Mouse (Mus musculus) adrenal gland, adult 18-20 months (tissue): Measurements from ENCODE around the gene Sema3a. TPM values are rescaled to one million over a fixed set of nuclear protein-coding genes. Genes with fewer than 3 reads are reported as not detected.

Source experiments
- DNase-seq, 2 experiments: peaks; one replicate each; pipeline ENCODE4 v3.0.0; 2021 to 2022; ENCODE audit warnings: low spot score in 2 of 2
- long read RNA-seq, 2 experiments: library from polyadenylated mRNA; stranded (forward); transcript quantifications; one replicate each; pipeline ENCODE4 v2.0.0; 2021
- total RNA-seq, 2 experiments: library from RNA; stranded (reverse); gene quantifications; 1 replicate in 1 of 2; 2 replicates in 1 of 2; pipeline ENCODE4 v1.2.3; 2021

Gene Sema3a
- total RNA-seq = under 1 TPM; 0.43 to 0.45 TPM
- long read RNA-seq, experiment 1 = 0 reads
- long read RNA-seq, experiment 2, full-length matches to known transcripts = 1 of 1 reads
- long read RNA-seq, experiment 2, partial matches to known transcripts = 0 of 1 reads
- long read RNA-seq, experiment 2, other reads (novel, unspliced or antisense) = 0 of 1 reads

GRCm38 (mm10) chr5:13125241-13125692 is at the start of gene Sema3a:
TSS of gene Sema3a (plus strand) at chr5:13125414.
- no peak for DNase-seq

GRCm38 (mm10) chr5:13084777-13085439 is 40.3 kb upstream of the Sema3a start:
- no peak for DNase-seq

- DNase-seq = no peak
These were observed 34.8 kb upstream of the Sema3a start for GRCm38 (mm10) chr5:13090431-13090830.

- DNase-seq = no peak
These were observed 15.7 kb upstream of the Sema3a start for GRCm38 (mm10) chr5:13109522-13109921.

- DNase-seq = no peak
These were observed 8.0 kb upstream of the Sema3a start for GRCm38 (mm10) chr5:13117236-13117635.

DNA sequence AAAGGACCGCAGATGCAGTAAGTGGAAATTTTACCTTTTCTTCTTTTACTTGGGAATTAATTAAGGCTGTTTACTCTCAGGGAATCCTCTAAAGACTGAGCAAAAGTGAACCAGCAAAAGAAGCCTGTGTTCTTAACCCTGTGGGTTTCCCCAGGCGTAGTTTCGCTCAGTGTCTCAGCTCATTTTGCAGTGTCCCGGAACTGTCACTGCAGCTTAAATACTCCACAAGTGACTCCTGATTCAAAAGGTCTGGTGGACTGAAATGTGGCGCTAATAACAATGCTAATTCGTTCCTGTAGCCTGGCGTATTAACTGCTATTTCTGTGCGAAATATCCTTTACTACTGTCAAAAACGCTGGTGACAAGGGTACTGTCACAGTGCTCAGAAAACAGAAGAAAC is 543 bp downstream of the Sema3a start:
- no peak for DNase-seq

DNA sequence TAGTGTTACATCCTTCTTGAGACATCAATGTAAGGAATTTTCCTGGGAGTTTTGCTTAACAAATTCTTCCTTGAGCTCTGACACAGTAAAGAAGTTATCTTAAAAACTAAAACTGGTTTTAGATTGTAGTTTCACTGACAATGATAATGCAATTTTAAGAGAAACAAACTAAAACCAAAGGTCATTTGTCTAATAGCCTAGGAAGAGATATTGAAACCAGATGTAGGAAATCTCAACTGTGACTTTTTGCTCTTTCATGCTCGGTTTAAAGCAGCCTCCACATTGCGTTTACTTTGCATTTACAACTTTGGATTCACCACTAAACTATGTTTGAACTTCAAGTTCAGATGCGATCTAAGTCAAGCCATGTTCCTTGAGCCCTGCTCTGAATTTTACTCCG is 982 bp downstream of the Sema3a start:
- DNase-seq = no peak

- DNase-seq = no peak
These were observed 1.9 kb downstream of the Sema3a start for GRCm38 (mm10) chr5:13127121-13127520.

DNA sequence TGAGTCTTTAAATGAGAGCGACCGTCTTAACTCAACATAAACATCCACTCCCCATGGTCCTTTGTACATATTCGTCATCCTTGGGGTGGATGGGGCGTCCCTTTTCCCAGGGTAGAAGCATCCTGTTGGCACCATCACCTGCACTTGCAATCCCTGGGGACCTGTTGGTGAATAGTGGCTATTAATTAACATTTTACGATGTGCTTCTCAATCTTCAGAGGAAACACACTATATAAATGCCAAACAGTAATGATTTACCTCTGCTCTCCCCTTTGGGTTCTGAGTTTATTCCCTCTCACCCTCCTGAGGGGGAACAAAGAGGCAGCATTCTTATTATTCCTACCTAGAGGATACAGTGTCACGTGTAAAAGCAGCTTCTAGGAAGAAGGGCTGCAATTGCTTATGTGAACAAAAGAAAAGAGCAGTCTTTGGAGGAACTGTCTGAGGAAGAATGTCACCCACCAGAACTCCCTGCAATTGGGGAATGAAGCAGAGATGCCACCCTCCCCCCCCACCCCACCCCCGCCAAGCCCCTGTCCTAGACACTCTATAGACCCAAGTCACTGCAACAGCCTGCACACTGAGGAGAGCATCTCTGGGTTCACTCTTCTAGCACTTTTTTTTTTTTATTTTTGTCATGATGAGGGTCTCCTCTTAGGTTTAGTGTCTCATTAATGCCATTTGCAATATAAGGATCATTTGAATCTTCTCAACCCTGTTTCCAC is 19.7 kb downstream of the Sema3a start:
- no peak for DNase-seq

GRCm38 (mm10) chr5:13149909-13150308 is 24.7 kb downstream of the Sema3a start:
- no peak for DNase-seq

DNA sequence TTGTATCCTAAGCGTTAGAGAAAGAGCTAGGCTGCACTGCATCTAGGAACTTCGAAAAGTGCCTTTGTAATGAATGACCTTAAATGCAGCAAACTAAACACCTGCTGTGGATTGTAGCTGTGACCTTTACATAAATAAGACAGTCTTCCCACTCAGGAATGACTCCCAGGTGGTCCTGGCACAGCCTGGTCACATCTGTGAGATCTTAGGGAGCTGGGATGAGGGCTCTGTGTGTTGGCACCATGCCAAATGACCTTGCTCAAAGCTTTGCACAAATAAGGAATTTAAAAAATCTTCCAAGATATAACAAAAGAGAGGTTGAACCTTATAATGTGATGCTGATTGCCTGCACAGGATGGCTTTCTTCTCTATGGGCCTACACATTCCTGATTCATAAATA is 25.8 kb downstream of the Sema3a start:
- DNase-seq = no peak

DNA sequence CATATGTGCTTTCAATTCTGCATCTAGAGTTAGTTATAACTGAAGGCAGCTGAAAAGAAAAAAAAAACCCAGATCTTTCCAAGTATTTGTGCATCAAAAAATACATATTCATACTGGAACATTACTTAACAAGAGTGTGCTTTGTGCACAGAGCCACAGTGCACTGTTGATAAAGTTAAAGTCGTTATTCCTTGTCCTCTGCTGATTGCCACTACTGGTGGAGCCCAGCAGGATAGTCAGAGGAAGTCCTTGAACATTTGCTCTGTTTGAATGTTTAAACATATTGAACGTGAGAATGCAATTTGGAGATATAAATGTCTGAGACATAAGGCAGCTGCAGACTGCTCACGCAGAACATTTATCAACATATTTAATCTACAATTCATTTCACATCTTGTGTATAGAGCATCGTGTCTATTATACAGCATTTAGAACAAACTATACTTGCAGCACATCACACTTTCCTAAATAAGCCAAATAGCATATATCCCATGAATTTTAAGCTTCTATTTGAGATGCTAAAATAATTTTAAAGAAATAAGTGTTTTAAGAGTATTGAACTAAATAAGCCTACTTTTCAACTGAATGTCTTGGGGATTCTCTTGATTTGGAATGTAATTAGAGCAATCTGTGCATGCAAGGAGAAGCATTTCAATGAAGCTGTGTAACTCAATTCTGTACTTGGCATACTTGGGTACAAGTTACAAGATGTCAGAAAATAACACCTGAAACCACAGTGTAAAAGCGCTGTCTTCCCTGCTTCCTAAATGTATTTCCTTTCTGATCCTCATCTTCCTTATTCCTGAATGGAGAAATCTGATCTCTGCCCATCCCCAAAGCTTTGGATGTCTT is 32.8 kb downstream of the Sema3a start:
- DNase-seq = no peak

DNA sequence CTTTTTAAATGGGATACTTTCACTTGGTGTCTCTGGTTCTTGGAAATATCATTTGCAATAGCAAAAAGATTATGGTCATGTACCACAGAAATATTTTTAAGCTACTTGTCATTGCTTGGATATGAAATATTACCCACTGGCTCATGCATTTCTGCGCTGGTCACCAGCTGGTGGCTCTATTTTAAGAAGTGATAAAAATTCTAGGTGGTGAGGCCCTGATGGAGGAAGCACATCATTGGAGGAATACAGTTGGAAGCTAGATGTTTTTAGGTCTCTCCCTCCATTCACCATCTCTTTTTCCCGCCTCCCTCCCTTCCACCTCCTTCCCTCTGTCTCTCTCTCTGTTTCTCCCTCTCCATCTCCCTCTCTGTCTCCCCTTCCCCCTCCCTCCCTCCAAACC is 57.0 kb downstream of the Sema3a start:
- no peak for DNase-seq

GRCm38 (mm10) chr5:13197886-13198285 is 72.7 kb downstream of the Sema3a start:
- no peak for DNase-seq

- no peak for DNase-seq
These were observed 74.5 kb downstream of the Sema3a start for GRCm38 (mm10) chr5:13199709-13200108.

- no peak for DNase-seq
These were observed 130.1 kb downstream of the Sema3a start for GRCm38 (mm10) chr5:13255353-13255752.

DNA sequence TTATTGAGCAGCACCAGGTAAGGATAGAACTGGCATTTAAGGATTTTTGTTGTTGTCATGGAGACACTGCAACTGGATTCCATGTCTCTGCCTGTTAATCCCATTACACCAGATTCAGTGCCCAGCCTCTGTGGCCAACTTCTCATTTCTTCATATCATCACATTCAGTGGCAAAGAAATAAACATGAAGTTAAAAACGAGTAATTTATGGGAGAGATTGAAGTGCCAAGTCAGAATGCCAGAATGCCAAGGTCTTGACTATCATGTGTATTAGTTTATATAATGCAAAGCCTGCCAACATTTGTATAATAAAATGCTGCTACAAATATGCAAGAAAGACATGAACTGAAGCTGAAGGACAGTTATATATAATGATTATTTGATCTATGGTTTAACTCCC is 131.1 kb downstream of the Sema3a start:
- DNase-seq = no peak

- DNase-seq = no peak
These were observed 137.9 kb downstream of the Sema3a start for GRCm38 (mm10) chr5:13263087-13263486.

DNA sequence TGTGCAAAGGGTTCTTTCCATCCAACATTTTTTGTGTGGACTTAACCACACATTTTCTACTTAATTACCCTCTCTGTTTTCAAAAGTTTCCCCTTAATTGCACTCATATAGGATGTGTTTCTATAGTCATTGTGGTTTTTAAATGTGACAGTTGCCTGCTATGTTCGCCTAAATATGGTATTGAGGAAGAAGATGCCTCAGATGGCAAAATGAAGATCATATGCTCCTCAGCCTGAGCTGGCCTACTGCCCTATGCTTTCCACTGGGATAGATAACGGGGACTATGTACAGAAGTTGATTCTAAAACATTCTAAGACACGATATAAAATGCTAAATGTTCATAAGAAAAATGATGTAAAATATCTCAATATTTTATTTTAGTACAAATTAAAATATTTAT is 138.3 kb downstream of the Sema3a start:
- no peak for DNase-seq

DNA sequence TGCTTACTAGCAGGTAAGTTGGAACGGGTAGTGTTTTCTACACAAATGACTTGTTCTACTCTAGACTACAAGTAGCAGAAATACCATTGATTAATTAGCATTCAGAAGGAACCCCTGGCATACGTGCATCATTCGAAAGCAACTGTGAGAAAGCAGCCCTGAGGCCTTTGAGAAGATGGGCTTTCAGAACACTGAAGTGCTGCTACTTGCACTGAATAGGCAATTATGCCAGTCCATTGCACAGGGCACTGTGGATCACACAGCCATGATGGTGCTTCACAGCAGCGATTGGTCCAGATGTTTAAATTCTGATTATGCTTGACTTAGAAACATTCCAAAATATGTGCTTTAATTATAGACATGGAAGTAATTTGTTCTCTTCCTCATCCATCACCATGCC is 187.5 kb downstream of the Sema3a start:
- DNase-seq = no peak

DNA sequence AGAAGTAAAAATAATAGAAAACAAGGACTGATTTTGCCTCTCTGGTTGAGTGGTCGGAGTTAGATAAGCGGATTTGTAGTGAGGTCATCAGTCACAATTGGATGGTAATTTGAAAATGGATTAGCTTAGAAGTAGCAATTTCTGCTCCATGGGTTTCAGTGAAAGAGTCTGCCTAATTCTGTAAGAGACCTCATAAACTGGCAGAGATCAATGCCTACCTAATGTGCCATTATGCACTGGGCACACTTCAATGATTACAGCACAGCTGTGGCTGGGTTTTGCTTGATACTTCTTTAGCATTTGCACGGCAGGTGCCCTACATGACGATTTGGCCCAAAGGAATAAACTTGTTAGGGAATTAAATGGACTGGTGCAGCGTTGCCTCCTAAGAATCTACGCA is 188.8 kb downstream of the Sema3a start:
- DNase-seq = no peak
